Mouse (Mus musculus) testis, adult 2 months (tissue): ENCODE data around the gene Nr2c2. TPM values are rescaled to one million over a fixed set of nuclear protein-coding genes. Genes with fewer than 3 reads are reported as not detected.

ENCODE experiments used
- H3K27ac ChIP-seq: fragments of 200-500 bp; 2 replicates; pipeline ENCODE4 v1.5.1; 2012; ENCODE audit warnings: low read depth, low read length; ENCODE audit not compliant: control insufficient read depth, insufficient read depth
- H3K27me3 ChIP-seq: fragments of 200-500 bp; 2 replicates; pipeline ENCODE4 v1.6.1; 2012; ENCODE audit warnings: mild to moderate bottlenecking, low read length, moderate library complexity; ENCODE audit not compliant: control insufficient read depth, insufficient read depth
- H3K36me3 ChIP-seq: fragments of 200-500 bp; 2 replicates; pipeline ENCODE4 v1.6.1; 2012; ENCODE audit warnings: mild to moderate bottlenecking, low read length; ENCODE audit not compliant: control insufficient read depth, insufficient read depth
- H3K4me1 ChIP-seq: fragments of 200-500 bp; 2 replicates; pipeline ENCODE4 v1.6.1; 2012; ENCODE audit warnings: low read length; ENCODE audit not compliant: control insufficient read depth, insufficient read depth
- H3K4me3 ChIP-seq: fragments of 200-500 bp; 2 replicates; pipeline ENCODE4 v1.5.1; 2012; ENCODE audit warnings: low read depth, mild to moderate bottlenecking, low read length, moderate library complexity, mixed read lengths; ENCODE audit not compliant: control insufficient read depth
- CTCF ChIP-seq: fragments of 200-500 bp; IDR thresholded peaks from 2 replicates; pipeline ENCODE4 v1.5.1; 2012; ENCODE audit warnings: low read depth, mild to moderate bottlenecking, inconsistent platforms, low read length, moderate library complexity; ENCODE audit not compliant: control insufficient read depth, insufficient read depth, insufficient replicate concordance
- POLR2A ChIP-seq: fragments of 200-500 bp; IDR thresholded peaks from 2 replicates; pipeline ENCODE4 v1.6.1; 2012; ENCODE audit warnings: low read depth, mild to moderate bottlenecking, inconsistent platforms, low read length, moderate library complexity; ENCODE audit not compliant: control insufficient read depth
- polyA plus RNA-seq: library from polyadenylated mRNA; depleted of rRNA; stranded (reverse); fragments of >200 nt; gene quantifications from 2 replicates; pipeline ENCODE4 v1.2.3, GENCODE M21; 2012; rRNA removed

Gene Nr2c2
- polyA plus RNA-seq, 1 experiment = 22.4 TPM

DNA sequence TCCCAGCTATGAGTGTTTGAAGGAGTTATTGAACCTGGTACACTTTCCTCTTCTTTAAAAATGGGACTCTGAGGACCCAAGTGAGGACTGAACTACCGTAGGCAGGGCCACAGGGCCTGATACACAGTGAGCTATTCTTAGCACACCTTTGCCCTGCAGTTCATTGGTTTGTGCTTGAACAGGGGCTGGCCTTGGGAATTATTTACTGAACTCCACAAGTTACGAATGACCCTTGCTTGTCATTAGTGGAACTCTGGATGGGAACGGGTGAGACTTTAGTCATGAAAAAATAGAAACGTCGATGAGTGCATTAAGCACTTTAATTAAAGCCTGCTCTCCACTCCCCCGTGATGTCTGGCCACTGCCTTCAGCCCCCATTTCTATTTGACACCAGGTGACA lies 130.4 kb downstream of the Nr2c2 start:
- Histone ChIP-seq H3K4me1 (no peaks in the 10 kb centered on the region), H3K27me3 (no peaks in the 10 kb centered on the region), H3K27ac (no peak overlapping the region), H3K4me3 (no peak overlapping the region), H3K36me3 (no peaks in the 10 kb centered on the region; the same call in 1 of the 2 replicates)
- TF ChIP-seq CTCF = no peak
- TF ChIP-seq POLR2A = no peak

DNA sequence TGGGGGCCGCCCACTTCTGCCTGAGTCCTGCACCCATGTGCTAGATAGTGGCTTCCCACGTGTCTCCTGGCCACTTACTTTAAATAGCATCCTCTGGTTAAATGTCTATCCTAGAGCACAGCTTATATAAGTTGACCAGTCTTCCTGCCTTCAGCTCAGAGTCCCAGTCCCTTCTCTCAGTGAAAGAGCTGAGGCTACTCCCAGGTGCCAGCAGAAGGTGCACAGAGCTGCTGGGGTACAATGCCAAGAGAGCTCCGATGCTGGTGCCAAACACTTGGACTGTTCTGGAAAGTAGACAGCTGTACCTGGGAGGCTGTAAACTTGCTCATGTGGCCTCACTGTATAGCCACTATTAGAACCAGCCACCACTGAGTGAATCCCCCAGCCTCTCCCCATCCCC lies 130.8 kb downstream of the Nr2c2 start:
- Histone ChIP-seq H3K4me3 (no peak overlapping the region), H3K36me3 (no peaks in the 10 kb centered on the region; the same call in 1 of the 2 replicates), H3K4me1 (no peaks in the 10 kb centered on the region), H3K27ac (no peak overlapping the region), H3K27me3 (no peaks in the 10 kb centered on the region)
- no peak for TF ChIP-seq POLR2A
- TF ChIP-seq CTCF = no peak

Other genes with a start within 250 kb of the Nr2c2 start
- 7.6 and 9.3 TPM in 2 replicates for gene Ccdc174, start 213.3 kb upstream of the Nr2c2 start, polyA plus RNA-seq
- gene 4930590J08Rik, start 188.6 kb upstream of the Nr2c2 start, polyA plus RNA-seq = 131 and 134 TPM in 2 replicates
- 0.77 and 1.00 TPM in 2 replicates for gene Fgd5, start 112.5 kb upstream of the Nr2c2 start, polyA plus RNA-seq
- 12.2 and 14.3 TPM in 2 replicates for gene Mrps25, start 92.6 kb downstream of the Nr2c2 start, polyA plus RNA-seq
- 4.6 and 5.8 TPM in 2 replicates for gene Rbsn, start 123.5 kb downstream of the Nr2c2 start, polyA plus RNA-seq
- gene Trh, start 153.3 kb downstream of the Nr2c2 start, polyA plus RNA-seq = 4.8 and 5.7 TPM in 2 replicates